Comparison of ENCODE assay signal across 17 mouse cellular contexts in genomic region chr15:100297856-100298255, GRCm38 (mm10).
DNase-seq lines count a peak whose midpoint lies in the region.
"Had no signal": no experiment of that assay in that cellular context is flagged by ENCODE, and none has a peak within 500 bp of the region (broad histone marks: within the 10 kb centered on the region; RNA-seq: fewer than 3 reads in every experiment).

No protein-coding gene starts in this region.

- peak; percentile 32 for DNase-seq in 3T3-L1 (ENCODE audit: low read depth, low spot score)
- DNase-seq in ES-CJ7 (ENCODE audit: low read depth, low spot score): peak; percentile 27
- DNase-seq in R1 (ENCODE audit: low read depth, low spot score): peak; percentile 53
- peak; percentile 24 for DNase-seq in induced T-regulatory cell, adult 2 months (ENCODE audit: low read depth)
- DNase-seq in cerebellum, postnatal 10 days: no peak
- no peak for DNase-seq in embryo, embryonic 11 days
- no peak for DNase-seq in thymus, postnatal 4 days
- DNase-seq: adrenal gland, adult 8-10 months; adrenal gland, postnatal 14 days; adrenal gland, postnatal 36 days; B cell, adult 2 months; cerebellum, adult 11-12 months; cerebellum, adult 2 months; cerebellum, adult 9-10 months; cerebellum, postnatal 14 days; cerebellum, postnatal 36 days; forebrain, postnatal 0 days had no signal

Comparison
In these comparisons a context has a peak if more than half of its experiments do, and no peak if none do; other contexts are left out.
1. DNase-seq: peak in 3T3-L1 (single experiment), ES-CJ7 (single experiment), R1 (single experiment) and induced T-regulatory cell, adult 2 months (single experiment); none in cerebellum, postnatal 10 days (0 of 2), embryo, embryonic 11 days (single experiment) and thymus, postnatal 4 days (single experiment).